Mouse (Mus musculus) thymus, postnatal 36 days (tissue): ENCODE data around the gene Txlnb.

Experiments
- DNase-seq, 2 experiments: peaks; one replicate each; pipeline ENCODE4 v3.0.0; 2022; ENCODE audit warnings: mixed read lengths in 2 of 2

Gene Txlnb

GRCm38 (mm10) chr10:17827391-17827790 lies 31.4 kb downstream of the Txlnb start:
- DNase-seq: no peak

GRCm38 (mm10) chr10:17829205-17829604 lies 33.2 kb downstream of the Txlnb start:
- no peak for DNase-seq

GRCm38 (mm10) chr10:17831041-17831440 lies 35.0 kb downstream of the Txlnb start:
- no peak for DNase-seq

- DNase-seq: no peak
Observed at GRCm38 (mm10) chr10:17835031-17835430, 39.0 kb downstream of the Txlnb start.

GRCm38 (mm10) chr10:17836275-17836674 lies 40.2 kb downstream of the Txlnb start:
- no peak for DNase-seq

GRCm38 (mm10) chr10:17842030-17842429 lies 46.0 kb downstream of the Txlnb start:
- no peak for DNase-seq

- DNase-seq: no peak
Observed at GRCm38 (mm10) chr10:17844781-17845537, 48.9 kb downstream of the Txlnb start.

GRCm38 (mm10) chr10:17857647-17858261 lies 61.7 kb downstream of the Txlnb start:
- no peak for DNase-seq

GRCm38 (mm10) chr10:17860701-17861480 lies 64.9 kb downstream of the Txlnb start:
- DNase-seq: no peak

- peak; percentile 49 to 57 for DNase-seq
Observed at GRCm38 (mm10) chr10:17869822-17870662, 74.0 kb downstream of the Txlnb start.

- no peak for DNase-seq
Observed at GRCm38 (mm10) chr10:17878002-17878919, 82.2 kb downstream of the Txlnb start.

GRCm38 (mm10) chr10:17880038-17880437 lies 84.0 kb downstream of the Txlnb start:
- DNase-seq: no peak

GRCm38 (mm10) chr10:17880724-17881123 lies 84.7 kb downstream of the Txlnb start:
- no peak for DNase-seq
